Mouse (Mus musculus) liver, postnatal 0 days (tissue): ENCODE data around the gene Gm11099. TPM values are rescaled to one million over a fixed set of nuclear protein-coding genes. Genes with fewer than 3 reads are reported as not detected.

Source experiments
- ATAC-seq: fragments of 200-750 bp; cut with Nextera tagmentation; 2 replicates; pipeline ENCODE4 v1.8.0; 2017; ENCODE audit warnings: mild to moderate bottlenecking, moderate library complexity
- DNase-seq: peaks from one replicate; pipeline ENCODE4 v3.0.0-alpha.2; 2016
- H3K27ac ChIP-seq: fragments of 300-500 bp; sonication (generic); 2 replicates; pipeline ENCODE4 v1.5.1; 2014; ENCODE audit warnings: antibody characterized with exemption, moderate library complexity, mild to moderate bottlenecking, low read depth
- H3K27me3 ChIP-seq: fragments of 300-500 bp; sonication (generic); 2 replicates; pipeline ENCODE4 v1.6.1; 2014; ENCODE audit warnings: low read length, control low read depth, mixed read lengths; ENCODE audit not compliant: insufficient read depth
- H3K36me3 ChIP-seq: fragments of 300-500 bp; sonication (generic); replicated peaks from 2 replicates; pipeline ENCODE4 v1.6.1; 2014; ENCODE audit warnings: mild to moderate bottlenecking, control low read depth, low read length, moderate library complexity, mixed read lengths; ENCODE audit not compliant: insufficient read depth
- H3K4me1 ChIP-seq: fragments of 300-500 bp; sonication (generic); 2 replicates; pipeline ENCODE4 v1.6.1; 2014; ENCODE audit warnings: antibody characterized with exemption, mild to moderate bottlenecking, control low read depth; ENCODE audit not compliant: insufficient read depth
- H3K4me2 ChIP-seq: fragments of 300-500 bp; sonication (generic); 2 replicates; pipeline ENCODE4 v1.6.1; 2014; ENCODE audit warnings: low read depth, mild to moderate bottlenecking, low read length, moderate library complexity, mixed read lengths
- H3K4me3 ChIP-seq: fragments of 300-500 bp; sonication (generic); 2 replicates; pipeline ENCODE4 v1.5.1; 2014; ENCODE audit warnings: low read depth, low read length
- H3K9ac ChIP-seq: fragments of 300-500 bp; sonication (generic); replicated peaks from 2 replicates; pipeline ENCODE4 v1.6.1; 2014; ENCODE audit warnings: mild to moderate bottlenecking, moderate library complexity
- H3K9me3 ChIP-seq: fragments of 300-500 bp; sonication (generic); 2 replicates; pipeline ENCODE4 v1.6.1; 2016; ENCODE audit warnings: mild to moderate bottlenecking, control low read depth, low read length, mixed read lengths
- CTCF ChIP-seq: sonication (generic); IDR thresholded peaks from 2 replicates; pipeline ENCODE4 v1.5.1; 2016; ENCODE audit warnings: antibody characterized with exemption, low read depth
- EP300 ChIP-seq: IDR thresholded peaks from 2 replicates; pipeline ENCODE4 v1.6.1; 2016; ENCODE audit warnings: antibody characterized with exemption, low read depth, mild to moderate bottlenecking
- WGBS: fragments of 180-500 bp; shearing (Covaris S2); extraction: QIAGEN DNeasy Blood & Tissue Kit; methylation state at CpG from one replicate; pipeline ENCODE4 v1.1.7; 2014; ENCODE audit not compliant: insufficient replicate concordance; 5-methylcytosine and 5-hydroxymethylcytosine counted together
- polyA plus RNA-seq: library from polyadenylated mRNA; unstranded; fragments of >200 nt; fragmentation: Nextera tagmentation; extraction: Ambion mirVana; gene quantifications from 2 replicates; pipeline ENCODE4 v1.2.1, GENCODE M21; 2015

Gm11099 gene
- polyA plus RNA-seq, 1 experiment from 2014 or later = not detected

DNA sequence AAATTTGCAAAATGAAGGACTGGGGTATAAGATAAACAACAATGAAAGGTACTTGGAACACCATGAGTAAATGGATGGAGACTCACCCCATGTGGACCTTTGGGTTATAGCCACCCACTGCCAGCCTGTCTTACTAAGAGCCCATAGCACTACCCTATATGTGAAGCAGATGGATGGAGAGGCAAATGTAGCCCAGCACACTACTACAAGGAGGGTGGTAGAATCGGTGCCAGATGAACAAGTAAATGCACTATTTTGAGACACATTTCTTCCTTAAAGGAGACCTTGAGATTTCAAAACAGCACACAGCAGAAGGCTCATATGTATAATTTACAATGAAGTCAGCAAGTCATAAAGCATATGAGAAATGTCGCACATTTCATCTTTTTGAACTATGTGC is 66.3 kb downstream of the Gm11099 start:
- DNase-seq = no peak
- 90% methylated on average over 2 of the region's 2 CpGs for WGBS
- H3K9ac ChIP-seq = no peak overlapping the region
- no peaks in the 10 kb centered on the region for H3K36me3 ChIP-seq
- no peak overlapping the region for H3K4me2 ChIP-seq
- no peak overlapping the region for H3K4me3 ChIP-seq
- no peaks in the 10 kb centered on the region for H3K9me3 ChIP-seq
- H3K27ac ChIP-seq = no peak overlapping the region
- no peaks in the 10 kb centered on the region for H3K27me3 ChIP-seq
- ATAC-seq = no peak
- H3K4me1 ChIP-seq = no peaks in the 10 kb centered on the region
- no peak for TF ChIP-seq CTCF
- TF ChIP-seq EP300 = no peak

DNA sequence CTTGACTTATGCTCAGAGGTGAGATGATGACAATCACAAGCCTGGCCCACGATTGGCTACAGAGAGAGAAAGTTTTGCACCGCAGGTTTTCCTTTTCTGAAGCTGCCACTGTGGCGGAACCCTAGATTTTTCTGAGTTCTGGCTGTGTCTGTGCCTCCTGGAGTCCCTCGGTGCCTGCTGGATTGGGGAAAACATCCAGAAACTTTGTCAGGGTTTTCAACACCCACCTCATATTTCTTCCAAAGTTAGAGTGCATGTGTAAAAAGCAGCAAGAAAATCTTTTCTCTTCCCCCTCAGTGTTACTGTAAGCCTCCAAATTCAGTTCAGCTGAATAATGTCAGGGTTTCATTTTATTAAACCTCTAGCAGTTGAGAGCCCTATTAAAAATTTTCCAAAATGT is 82.1 kb downstream of the Gm11099 start:
- no peaks in the 10 kb centered on the region for H3K9me3 ChIP-seq
- H3K4me1 ChIP-seq = no peaks in the 10 kb centered on the region
- TF ChIP-seq EP300 (no peak), CTCF (no peak)
- no peak for ATAC-seq
- 75% methylated on average over 4 of the region's 4 CpGs for WGBS
- H3K27me3 ChIP-seq = no peaks in the 10 kb centered on the region
- no peak for DNase-seq
- H3K4me3 ChIP-seq = no peak overlapping the region
- no peaks in the 10 kb centered on the region for H3K36me3 ChIP-seq
- H3K9ac ChIP-seq = no peak overlapping the region
- H3K4me2 ChIP-seq = no peak overlapping the region
- H3K27ac ChIP-seq = no peak overlapping the region

DNA sequence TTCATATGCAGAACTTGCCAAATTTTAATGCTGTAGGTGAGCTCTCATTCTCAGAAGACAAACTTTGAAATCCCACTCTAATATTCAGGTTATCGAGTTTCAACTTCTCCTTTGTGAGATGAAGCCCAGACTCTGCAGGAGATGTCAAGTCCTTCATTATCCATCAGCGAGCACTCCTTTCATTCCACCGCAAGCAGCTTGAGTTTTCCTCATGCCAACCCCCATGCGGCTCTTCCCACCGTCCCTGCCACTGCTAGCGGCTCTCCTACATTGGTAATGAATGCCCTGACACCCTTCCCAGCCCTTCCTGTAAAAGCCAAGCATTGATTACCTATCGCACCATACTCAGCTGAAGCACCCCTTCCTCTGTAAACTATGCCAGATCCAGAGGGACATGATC is 89.6 kb downstream of the Gm11099 start:
- no peak for TF ChIP-seq EP300
- TF ChIP-seq CTCF = no peak
- no peak for ATAC-seq
- Histone ChIP-seq H3K4me2 (no peak overlapping the region), H3K4me3 (no peak overlapping the region), H3K27me3 (no peaks in the 10 kb centered on the region), H3K9me3 (no peaks in the 10 kb centered on the region), H3K36me3 (no peaks in the 10 kb centered on the region), H3K27ac (no peak overlapping the region), H3K4me1 (no peaks in the 10 kb centered on the region), H3K9ac (no peak overlapping the region)
- DNase-seq = no peak
- 85% methylated on average over 7 of the region's 7 CpGs for WGBS

DNA sequence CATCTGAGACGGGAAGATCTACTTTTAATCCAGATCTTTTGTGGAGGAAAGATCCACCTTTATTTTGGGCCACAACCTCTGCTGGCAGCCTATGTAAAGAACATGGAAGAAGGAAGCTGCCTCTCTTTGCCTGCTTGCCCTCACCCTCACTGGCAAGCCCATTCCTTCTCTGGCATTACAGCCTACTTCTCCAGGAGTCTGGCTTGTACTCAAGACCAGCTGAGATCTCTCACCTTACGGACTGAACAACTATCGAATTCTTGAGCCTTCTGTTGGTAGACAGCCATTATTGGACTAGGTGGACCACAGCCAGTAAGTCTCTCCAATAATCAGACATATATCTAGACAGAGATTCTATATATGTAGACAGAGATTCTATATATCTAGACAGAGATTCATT is 92.9 kb downstream of the Gm11099 start:
- Histone ChIP-seq H3K36me3 (no peaks in the 10 kb centered on the region), H3K9ac (no peak overlapping the region), H3K27ac (no peak overlapping the region), H3K4me2 (no peak overlapping the region), H3K4me3 (no peak overlapping the region), H3K27me3 (no peaks in the 10 kb centered on the region), H3K4me1 (no peaks in the 10 kb centered on the region), H3K9me3 (no peaks in the 10 kb centered on the region)
- WGBS = 80% methylated on average over 3 of the region's 3 CpGs
- DNase-seq (no peak), ATAC-seq (no peak)
- no peak for TF ChIP-seq CTCF
- TF ChIP-seq EP300 = no peak

DNA sequence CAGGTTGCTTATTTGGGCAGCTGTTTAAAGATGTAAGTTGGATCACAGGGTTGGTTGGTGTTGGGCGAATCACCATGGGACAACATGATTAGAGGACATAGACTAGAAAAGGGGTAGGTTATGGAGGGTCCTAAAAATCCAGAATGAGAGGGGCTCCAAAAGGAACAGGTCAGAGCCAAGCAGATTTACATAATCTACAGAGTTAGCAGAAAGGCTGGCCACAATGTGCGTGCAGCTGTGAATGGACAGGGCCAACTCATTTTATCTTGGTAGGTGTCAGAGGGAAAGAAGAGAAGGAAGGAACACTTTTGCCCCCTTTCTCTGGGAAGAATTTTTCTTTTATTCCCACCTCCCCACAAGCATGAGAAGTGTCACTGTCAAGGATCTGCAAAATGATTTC is 97.1 kb downstream of the Gm11099 start:
- Histone ChIP-seq H3K27me3 (no peaks in the 10 kb centered on the region), H3K4me1 (no peaks in the 10 kb centered on the region), H3K36me3 (no peaks in the 10 kb centered on the region), H3K4me3 (no peak overlapping the region), H3K27ac (no peak overlapping the region), H3K9me3 (no peaks in the 10 kb centered on the region), H3K4me2 (no peak overlapping the region), H3K9ac (no peak overlapping the region)
- ATAC-seq (no peak), DNase-seq (no peak)
- WGBS = 76% methylated on average over 2 of the region's 2 CpGs
- no peak for TF ChIP-seq CTCF
- no peak for TF ChIP-seq EP300

DNA sequence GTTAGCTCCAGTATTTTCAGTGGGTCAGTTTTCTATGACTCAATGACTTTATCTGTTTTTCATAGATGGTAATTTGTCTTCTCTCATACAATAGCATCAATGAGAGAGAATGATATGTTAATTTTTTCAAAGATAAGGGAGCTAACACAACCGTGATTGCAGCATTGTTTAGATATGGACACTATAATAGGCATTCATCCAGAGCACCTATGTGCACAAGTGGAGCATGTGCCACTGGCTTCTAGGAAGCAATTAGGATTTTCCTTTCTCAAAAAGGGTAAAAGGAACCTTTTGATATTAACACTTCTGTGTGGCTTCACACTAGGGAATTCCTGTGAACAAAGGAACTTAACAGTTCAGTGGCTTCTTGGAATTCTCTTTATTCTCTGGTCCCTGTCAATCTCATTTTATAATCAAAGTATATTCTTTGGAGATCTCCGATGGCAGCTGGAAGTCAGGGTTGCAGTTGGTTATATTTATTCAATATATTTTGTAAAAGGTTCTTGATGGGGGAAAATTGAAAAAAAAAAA is 97.6 kb downstream of the Gm11099 start:
- Histone ChIP-seq H3K4me1 (no peaks in the 10 kb centered on the region), H3K27me3 (no peaks in the 10 kb centered on the region), H3K9me3 (no peaks in the 10 kb centered on the region), H3K27ac (no peak overlapping the region), H3K9ac (no peak overlapping the region), H3K4me2 (no peak overlapping the region), H3K4me3 (no peak overlapping the region), H3K36me3 (no peaks in the 10 kb centered on the region)
- WGBS = 78% methylated on average over 2 of the region's 2 CpGs
- ATAC-seq (no peak), DNase-seq (no peak)
- no peak for TF ChIP-seq CTCF
- TF ChIP-seq EP300 = no peak
